Mouse (Mus musculus) thymus, adult 2 months (tissue): Measurements from ENCODE around the gene Gpld1. TPM values are rescaled to one million over a fixed set of nuclear protein-coding genes. Genes with fewer than 3 reads are reported as not detected.

Source experiments
- DNase-seq: peaks from one replicate; pipeline ENCODE4 v3.0.0; 2021
- H3K27ac ChIP-seq: fragments of 200-500 bp; 2 replicates; pipeline ENCODE4 v1.5.1; 2012; ENCODE audit warnings: low read length, control low read depth; ENCODE audit not compliant: control insufficient read depth, insufficient read depth
- H3K27me3 ChIP-seq: fragments of 200-500 bp; 2 replicates; pipeline ENCODE4 v1.6.1; 2012; ENCODE audit warnings: mild to moderate bottlenecking, low read length, moderate library complexity, mixed read lengths; ENCODE audit not compliant: control insufficient read depth, insufficient read depth
- H3K36me3 ChIP-seq: fragments of 200-500 bp; 2 replicates; pipeline ENCODE4 v1.6.1; 2012; ENCODE audit warnings: mild to moderate bottlenecking, low read length, moderate library complexity; ENCODE audit not compliant: control insufficient read depth, insufficient read depth
- H3K4me1 ChIP-seq: fragments of 200-500 bp; replicated peaks from 2 replicates; pipeline ENCODE4 v1.6.1; 2012; ENCODE audit warnings: low read length; ENCODE audit not compliant: control insufficient read depth, insufficient read depth
- H3K4me3 ChIP-seq: fragments of 200-500 bp; 2 replicates; pipeline ENCODE4 v1.5.1; 2012; ENCODE audit warnings: mild to moderate bottlenecking, low read length, control low read depth, moderate library complexity; ENCODE audit not compliant: control insufficient read depth, insufficient read depth
- CTCF ChIP-seq: fragments of 200-500 bp; IDR thresholded peaks from 2 replicates; pipeline ENCODE4 v1.5.1; 2012; ENCODE audit warnings: mild to moderate bottlenecking, control low read depth, low read length, moderate library complexity, borderline replicate concordance; ENCODE audit not compliant: control insufficient read depth, poor library complexity, insufficient read depth; ENCODE audit errors: extremely low read depth
- POLR2A ChIP-seq: fragments of 200-500 bp; IDR thresholded peaks from 2 replicates; pipeline ENCODE4 v1.6.1; 2012; ENCODE audit warnings: mild to moderate bottlenecking, low read length, control low read depth, moderate library complexity; ENCODE audit not compliant: control insufficient read depth, poor library complexity, insufficient read depth; ENCODE audit errors: extremely low read depth
- WGBS: fragments of 180-500 bp; shearing (Covaris S2); methylation state at CpG from one replicate; pipeline ENCODE4 v1.1.7; 2018; 5-methylcytosine and 5-hydroxymethylcytosine counted together
- polyA plus RNA-seq: library from polyadenylated mRNA; depleted of rRNA; stranded (reverse); fragments of >200 nt; gene quantifications from 2 replicates; pipeline ENCODE4 v1.2.3, GENCODE M21; 2012

The Gpld1 gene
- polyA plus RNA-seq, 1 experiment, result 1.0 TPM

DNA sequence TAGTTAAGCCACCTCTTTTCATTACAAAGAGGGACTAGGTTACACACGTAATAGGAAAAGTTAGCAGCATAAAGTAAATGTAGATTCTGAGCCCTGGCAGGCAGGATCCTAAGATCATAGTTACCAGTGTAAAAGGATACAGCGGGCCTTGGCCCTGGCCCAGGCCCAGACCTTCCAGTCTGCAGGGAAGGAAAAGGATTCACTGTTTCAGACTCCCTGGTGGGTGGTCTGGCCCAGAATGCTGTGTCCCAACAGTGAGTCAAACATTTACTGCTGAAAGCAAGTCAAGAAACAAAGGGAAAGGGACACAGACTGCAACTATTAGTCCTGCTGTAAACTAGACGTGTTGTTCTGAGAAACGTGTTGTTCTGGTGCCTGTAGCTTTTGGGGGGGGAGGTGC lies 2.6 kb downstream of the Gpld1 start:
- H3K4me3 ChIP-seq, result no peak overlapping the region
- TF ChIP-seq POLR2A, result no peak
- TF ChIP-seq CTCF, result no peak
- no peaks in the 10 kb centered on the region for H3K4me1 ChIP-seq
- H3K36me3 ChIP-seq, result no peaks in the 10 kb centered on the region
- H3K27ac ChIP-seq, result no peak overlapping the region
- no peaks in the 10 kb centered on the region for H3K27me3 ChIP-seq
- 84% methylated on average over 4 of the region's 4 CpGs for WGBS
- DNase-seq, result no peak

DNA sequence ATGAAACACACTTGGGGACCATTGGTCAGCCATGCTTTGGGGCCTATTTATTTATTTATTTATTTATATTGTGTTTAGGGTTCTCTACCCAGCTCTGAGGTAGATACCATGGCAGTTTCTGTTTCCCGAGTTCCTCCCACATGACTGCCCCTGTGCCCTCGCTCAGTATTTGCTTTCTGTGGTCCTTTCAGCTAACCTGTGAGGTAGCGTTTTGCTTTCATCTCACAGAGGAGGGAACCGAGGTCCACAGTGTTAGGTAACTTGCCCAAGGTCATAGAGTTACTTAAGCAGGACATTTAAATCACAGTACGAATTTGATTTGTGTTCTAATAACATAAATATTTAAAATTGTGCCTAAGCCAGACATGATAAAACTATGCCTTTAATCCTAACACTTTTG lies 4.2 kb downstream of the Gpld1 start:
- H3K4me3 ChIP-seq, result no peak overlapping the region
- WGBS, result 93% methylated on average over 5 of the region's 5 CpGs
- H3K27me3 ChIP-seq, result no peaks in the 10 kb centered on the region
- no peak overlapping the region for H3K27ac ChIP-seq
- no peaks in the 10 kb centered on the region for H3K36me3 ChIP-seq
- no peak for DNase-seq
- no peaks in the 10 kb centered on the region for H3K4me1 ChIP-seq
- TF ChIP-seq POLR2A, result no peak
- TF ChIP-seq CTCF, result no peak

DNA sequence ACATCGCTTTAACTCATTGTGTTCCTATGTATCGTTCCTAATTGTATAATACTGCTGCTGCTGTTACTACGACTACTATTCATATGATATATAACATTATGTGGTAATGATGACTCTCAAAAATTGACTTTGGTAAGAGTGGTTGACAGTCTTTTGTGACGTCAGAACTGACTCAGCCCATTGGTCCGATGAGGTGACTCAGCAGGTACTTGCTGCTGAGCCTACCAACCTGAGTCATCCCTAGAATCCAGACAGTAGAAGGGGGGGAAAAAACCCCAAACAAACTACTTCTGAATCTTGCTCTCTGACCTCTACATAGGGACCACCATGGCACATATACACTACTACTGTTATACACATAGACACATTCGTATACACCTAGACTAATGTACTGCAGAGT lies 5.9 kb downstream of the Gpld1 start:
- Histone ChIP-seq H3K36me3 (no peaks in the 10 kb centered on the region), H3K4me3 (no peak overlapping the region), H3K27ac (no peak overlapping the region), H3K4me1 (no peaks in the 10 kb centered on the region), H3K27me3 (no peaks in the 10 kb centered on the region)
- 86% methylated on average over 6 of the region's 6 CpGs for WGBS
- DNase-seq, result no peak
- TF ChIP-seq POLR2A (no peak), CTCF (no peak)

DNA sequence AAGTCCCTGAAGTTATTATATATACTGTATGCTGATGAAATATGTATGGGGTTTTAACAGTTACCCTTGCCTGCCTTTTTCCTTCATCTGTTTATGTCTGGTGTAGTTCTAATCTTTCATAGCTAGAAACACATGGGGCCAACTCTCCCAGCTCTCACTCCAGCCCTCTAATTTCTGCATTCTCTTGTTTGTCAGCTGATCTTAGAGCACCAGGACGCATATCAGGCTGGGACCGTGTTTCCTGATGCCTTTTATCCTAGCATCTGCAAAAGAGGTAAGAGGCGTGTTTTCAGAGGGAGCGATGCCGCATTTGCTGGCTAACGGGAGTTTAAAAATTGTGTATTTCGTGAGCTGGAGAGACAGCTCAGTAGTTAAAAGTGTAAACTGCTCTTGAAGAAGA lies 9.7 kb downstream of the Gpld1 start:
- Histone ChIP-seq H3K27me3 (no peaks in the 10 kb centered on the region), H3K4me1 (no peaks in the 10 kb centered on the region), H3K36me3 (no peaks in the 10 kb centered on the region), H3K4me3 (no peak overlapping the region), H3K27ac (no peak overlapping the region)
- 91% methylated on average over 7 of the region's 7 CpGs for WGBS
- TF ChIP-seq CTCF, result no peak
- no peak for DNase-seq

DNA sequence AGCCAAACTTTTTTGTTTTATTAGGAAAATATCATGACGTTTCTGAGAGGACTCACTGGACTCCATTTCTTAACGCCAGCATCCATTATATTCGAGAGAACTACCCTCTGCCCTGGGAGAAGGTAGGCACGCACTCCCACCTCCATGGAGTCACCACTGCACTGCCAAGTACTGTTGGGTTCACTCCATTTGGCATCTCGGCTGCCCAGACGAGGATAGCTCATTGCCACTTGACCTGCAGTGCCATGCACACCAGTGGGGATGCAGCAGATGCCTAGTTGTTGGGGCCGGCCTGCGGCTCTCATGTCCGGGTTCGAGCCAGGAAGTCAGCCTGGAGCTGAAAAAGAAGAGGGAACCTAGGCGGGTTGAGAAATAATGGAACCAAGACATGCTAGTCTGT lies 12.1 kb downstream of the Gpld1 start:
- H3K4me1 ChIP-seq, result no peaks in the 10 kb centered on the region
- no peaks in the 10 kb centered on the region for H3K36me3 ChIP-seq
- H3K4me3 ChIP-seq, result no peak overlapping the region
- no peak for DNase-seq
- no peak for TF ChIP-seq POLR2A
- TF ChIP-seq CTCF, result no peak
- H3K27ac ChIP-seq, result no peak overlapping the region
- H3K27me3 ChIP-seq, result no peaks in the 10 kb centered on the region
- 77% methylated on average over 11 of the region's 11 CpGs for WGBS

DNA sequence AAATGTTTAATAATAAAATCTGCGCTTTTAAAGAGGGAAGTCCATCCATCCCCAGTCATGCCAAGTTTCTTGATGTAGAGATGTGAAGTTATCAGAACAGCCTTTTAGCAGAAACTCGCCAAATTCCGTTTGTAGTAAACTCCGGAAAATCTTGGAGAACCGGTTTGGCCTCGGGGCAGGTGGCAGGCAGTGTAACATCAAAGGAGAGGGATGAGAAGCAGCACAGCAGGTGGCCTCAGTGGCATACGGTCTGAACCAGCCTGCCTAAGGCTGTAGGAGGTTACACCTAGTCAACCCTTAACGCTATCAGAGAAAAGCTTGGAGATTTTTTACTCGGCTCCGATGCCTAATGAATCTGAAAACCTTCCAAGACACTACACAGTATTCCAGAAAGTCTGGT lies 12.5 kb downstream of the Gpld1 start:
- Histone ChIP-seq H3K36me3 (no peaks in the 10 kb centered on the region), H3K27me3 (no peaks in the 10 kb centered on the region), H3K4me1 (no peaks in the 10 kb centered on the region), H3K4me3 (no peak overlapping the region), H3K27ac (no peak overlapping the region)
- DNase-seq, result no peak
- TF ChIP-seq CTCF, result no peak
- no peak for TF ChIP-seq POLR2A
- WGBS, result 52% methylated on average over 10 of the region's 10 CpGs

DNA sequence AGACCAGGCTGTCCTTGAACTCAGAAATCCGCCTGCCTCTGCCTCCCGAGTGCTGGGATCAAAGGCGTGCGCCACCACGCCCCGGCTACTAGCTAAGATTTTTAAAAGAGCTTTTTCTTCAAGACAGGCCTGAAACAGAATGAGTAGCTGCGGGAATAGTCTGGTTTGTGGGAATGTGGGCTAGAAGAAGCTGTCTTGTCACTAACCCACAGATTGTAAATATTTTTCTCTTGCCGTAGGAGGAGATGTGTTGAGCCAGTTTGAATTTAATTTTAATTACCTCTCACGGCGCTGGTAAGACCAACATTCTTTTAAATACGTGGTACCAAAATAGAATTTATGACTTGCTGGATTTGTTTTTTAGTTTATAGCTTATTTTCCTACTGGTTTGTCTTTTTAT lies 15.7 kb downstream of the Gpld1 start:
- 95% methylated on average over 11 of the region's 11 CpGs for WGBS
- TF ChIP-seq CTCF (no peak), POLR2A (no peak)
- DNase-seq, result no peak
- Histone ChIP-seq H3K4me1 (no peaks in the 10 kb centered on the region), H3K27ac (no peak overlapping the region), H3K36me3 (no peaks in the 10 kb centered on the region), H3K27me3 (no peaks in the 10 kb centered on the region), H3K4me3 (no peak overlapping the region)
